Mouse (Mus musculus) brain, embryonic 14.5 days (tissue): ENCODE results near the gene Ccng1.

Experiments
- CTCF ChIP-seq: fragments of 200-500 bp; IDR thresholded peaks from 2 replicates; pipeline ENCODE4 v1.5.1; 2012; ENCODE audit warnings: inconsistent platforms, mild to moderate bottlenecking, moderate library complexity, borderline replicate concordance; ENCODE audit not compliant: insufficient read depth, insufficient read length; ENCODE audit errors: extremely low read depth
- POLR2A ChIP-seq: fragments of 200-500 bp; IDR thresholded peaks from 2 replicates; pipeline ENCODE4 v1.6.1; 2012; ENCODE audit warnings: mild to moderate bottlenecking, inconsistent platforms, borderline replicate concordance; ENCODE audit not compliant: poor library complexity, insufficient read depth, insufficient read length, severe bottlenecking; ENCODE audit errors: extremely low read depth

- TF ChIP-seq CTCF (peak; percentile 14; the same call in 1 of the 2 replicates), POLR2A (no peak)
Observed at GRCm38 (mm10) chr11:40775315-40776269, 20.5 kb upstream of the Ccng1 start.
